Mouse (Mus musculus) cerebellum, adult (tissue): ENCODE results near the gene Usp47.
A peak's percentile ranks its signal among the peaks of the same experiment; 100 is the strongest.

Experiments
- ATAC-seq: cut with Nextera tagmentation; 2 replicates; pipeline ENCODE4 v1.9.2; 2017; ENCODE audit warnings: mild to moderate bottlenecking, moderate library complexity, mixed read lengths; ENCODE audit not compliant: insufficient number of reproducible peaks, low FRiP score, low TSS enrichment

The Usp47 gene

GRCm38 (mm10) chr7:112023150-112023600 lies at the start of gene Usp47:
Gene Usp47 (plus strand): TSS chr7:112023504.
- peak; percentile 80 for ATAC-seq

- ATAC-seq, result no peak
Observed at GRCm38 (mm10) chr7:111976401-111976800, 46.9 kb upstream of the Usp47 start.

- no peak for ATAC-seq
Observed at GRCm38 (mm10) chr7:111977871-111978270, 45.4 kb upstream of the Usp47 start.

GRCm38 (mm10) chr7:111982296-111982695 lies 41.0 kb upstream of the Usp47 start:
- no peak for ATAC-seq

GRCm38 (mm10) chr7:111984530-111984929 lies 38.8 kb upstream of the Usp47 start:
- ATAC-seq, result no peak

- no peak for ATAC-seq
Observed at GRCm38 (mm10) chr7:111985266-111985665, 38.0 kb upstream of the Usp47 start.

- no peak for ATAC-seq
Observed at GRCm38 (mm10) chr7:111986906-111987305, 36.4 kb upstream of the Usp47 start.

- ATAC-seq, result no peak
Observed at GRCm38 (mm10) chr7:111997441-111997840, 25.9 kb upstream of the Usp47 start.

GRCm38 (mm10) chr7:111998446-111999004 lies 24.8 kb upstream of the Usp47 start:
- ATAC-seq, result no peak

- no peak for ATAC-seq
Observed at GRCm38 (mm10) chr7:111999376-111999775, 23.9 kb upstream of the Usp47 start.

- no peak for ATAC-seq
Observed at GRCm38 (mm10) chr7:112000166-112000565, 23.1 kb upstream of the Usp47 start.

- ATAC-seq, result no peak
Observed at GRCm38 (mm10) chr7:112010511-112010910, 12.8 kb upstream of the Usp47 start.

- ATAC-seq, result no peak
Observed at GRCm38 (mm10) chr7:112010976-112011375, 12.3 kb upstream of the Usp47 start.

- peak; percentile 97 for ATAC-seq
Observed at GRCm38 (mm10) chr7:112012102-112012501, 11.2 kb upstream of the Usp47 start.

GRCm38 (mm10) chr7:112012621-112013177 lies 10.6 kb upstream of the Usp47 start:
- ATAC-seq, result no peak

- ATAC-seq, result no peak
Observed at GRCm38 (mm10) chr7:112014148-112014547, 9.2 kb upstream of the Usp47 start.

GRCm38 (mm10) chr7:112022506-112023149 lies 676 bp upstream of the Usp47 start:
- ATAC-seq, result peak; percentile 55

- peak; percentile 72; the same call in 1 of the 2 replicates for ATAC-seq
Observed at GRCm38 (mm10) chr7:112023601-112024445, 519 bp downstream of the Usp47 start.

GRCm38 (mm10) chr7:112024446-112024730 lies 1.1 kb downstream of the Usp47 start:
- no peak for ATAC-seq

- ATAC-seq, result no peak
Observed at GRCm38 (mm10) chr7:112024856-112025255, 1.6 kb downstream of the Usp47 start.

- no peak for ATAC-seq
Observed at GRCm38 (mm10) chr7:112030594-112030993, 7.3 kb downstream of the Usp47 start.
